Mouse (Mus musculus): Measurements from ENCODE around the gene Cdr2l.

DNA sequence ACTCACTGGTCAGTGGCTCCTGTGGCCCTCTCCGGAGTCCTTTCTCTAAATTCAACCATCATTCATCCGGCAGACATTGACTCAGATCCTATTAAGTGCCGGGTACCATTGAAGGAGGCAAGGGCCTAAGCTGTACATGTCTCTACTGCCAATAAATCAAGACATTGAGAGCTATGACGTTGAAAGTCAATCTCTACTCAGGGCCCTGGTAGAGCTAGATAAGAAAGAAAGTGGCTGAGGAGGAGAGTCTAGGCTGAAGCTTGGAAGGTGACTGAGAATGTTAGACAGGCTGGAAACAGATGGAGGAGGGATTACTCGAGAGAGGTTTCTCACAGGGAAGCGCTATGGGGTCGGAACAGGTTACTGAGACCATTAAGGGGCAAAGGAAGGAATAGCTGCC lies 11.3 kb upstream of the Cdr2l start:
- TF ChIP-seq POLR2A (IDR thresholded peaks at IDR 0.05; ENCODE audit: borderline replicate concordance, low read depth, low read length) = no peak
- TF ChIP-seq CTCF (IDR thresholded peaks at IDR 0.05; ENCODE audit: low read depth, low read length) = no peak
